Mouse (Mus musculus) heart, embryonic 16.5 days (tissue): ENCODE results near the gene Palm. TPM values are rescaled to one million over a fixed set of nuclear protein-coding genes. Genes with fewer than 3 reads are reported as not detected.

ENCODE experiments used
- ATAC-seq: fragments of 200-750 bp; cut with Nextera tagmentation; replicated peaks from 2 replicates; pipeline ENCODE4 v1.8.0; 2017; ENCODE audit warnings: moderate number of reproducible peaks; ENCODE audit not compliant: insufficient read depth, low FRiP score; ENCODE audit errors: extremely low read depth
- H3K27ac ChIP-seq: fragments of 300-500 bp; sonication (generic); 2 replicates; pipeline ENCODE4 v1.5.1; 2014; ENCODE audit warnings: mild to moderate bottlenecking, low read length, control low read depth, moderate library complexity
- H3K27me3 ChIP-seq: fragments of 300-500 bp; sonication (generic); 2 replicates; pipeline ENCODE4 v1.6.1; 2014; ENCODE audit warnings: low read length, mixed read lengths; ENCODE audit not compliant: control insufficient read depth, insufficient read depth
- H3K36me3 ChIP-seq: fragments of 300-500 bp; sonication (generic); 2 replicates; pipeline ENCODE4 v1.6.1; 2014; ENCODE audit not compliant: control insufficient read depth, insufficient read depth
- H3K4me1 ChIP-seq: fragments of 300-500 bp; sonication (generic); 2 replicates; pipeline ENCODE4 v1.6.1; 2014; ENCODE audit warnings: low read length, mixed read lengths; ENCODE audit not compliant: control insufficient read depth, insufficient read depth
- H3K4me2 ChIP-seq: fragments of 300-500 bp; sonication (generic); 2 replicates; pipeline ENCODE4 v1.6.1; 2014; ENCODE audit warnings: low read depth, mild to moderate bottlenecking, control low read depth, low read length
- H3K4me3 ChIP-seq: fragments of 300-500 bp; sonication (generic); 2 replicates; pipeline ENCODE4 v1.5.1; 2014; ENCODE audit warnings: mild to moderate bottlenecking, control low read depth, low read length
- H3K9ac ChIP-seq: fragments of 300-500 bp; sonication (generic); 2 replicates; pipeline ENCODE4 v1.6.1; 2014; ENCODE audit warnings: low read length, control low read depth
- H3K9me3 ChIP-seq: fragments of 300-500 bp; sonication (generic); replicated peaks from 2 replicates; pipeline ENCODE4 v1.6.1; 2016; ENCODE audit warnings: low read length; ENCODE audit not compliant: control insufficient read depth
- WGBS: fragments of 180-500 bp; shearing (Covaris S2); extraction: QIAGEN DNeasy Blood & Tissue Kit; methylation state at CpG from one replicate; pipeline ENCODE4 v1.1.7; 2014; 5-methylcytosine and 5-hydroxymethylcytosine counted together
- polyA plus RNA-seq: library from polyadenylated mRNA; unstranded; fragments of >200 nt; fragmentation: Nextera tagmentation; extraction: Ambion mirVana; gene quantifications from 2 replicates; pipeline ENCODE4 v1.2.1, GENCODE M21; 2015

Gene Palm
- polyA plus RNA-seq, 1 experiment from 2014 or later: 67.6 TPM

- H3K4me1 ChIP-seq: peaks cover 9% of the 10 kb centered on the region
- H3K9ac ChIP-seq: no peak overlapping the region
- H3K27ac ChIP-seq: no peak overlapping the region
- no peak for ATAC-seq
- H3K4me2 ChIP-seq: no peak overlapping the region
- H3K4me3 ChIP-seq: no peak overlapping the region
- no peaks in the 10 kb centered on the region; the same call in 1 of the 2 replicates for H3K36me3 ChIP-seq
- no peaks in the 10 kb centered on the region for H3K27me3 ChIP-seq
- no peaks in the 10 kb centered on the region for H3K9me3 ChIP-seq
- 85% methylated on average over 12 of the region's 12 CpGs for WGBS
These were observed 28.4 kb downstream of the Palm start for GRCm38 (mm10) chr10:79821731-79822130.

- H3K9me3 ChIP-seq: no peaks in the 10 kb centered on the region
- no peak overlapping the region for H3K4me3 ChIP-seq
- H3K27ac ChIP-seq: no peak overlapping the region
- no peaks in the 10 kb centered on the region; the same call in 1 of the 2 replicates for H3K36me3 ChIP-seq
- H3K9ac ChIP-seq: no peak overlapping the region
- H3K4me1 ChIP-seq: peaks cover 9% of the 10 kb centered on the region
- no peak overlapping the region for H3K4me2 ChIP-seq
- H3K27me3 ChIP-seq: no peaks in the 10 kb centered on the region
- 48% methylated on average over 17 of the region's 17 CpGs for WGBS
- ATAC-seq: no peak
These were observed 29.0 kb downstream of the Palm start for GRCm38 (mm10) chr10:79822372-79822771.

- no peak for ATAC-seq
- Histone ChIP-seq H3K27ac (no peak overlapping the region), H3K9me3 (no peaks in the 10 kb centered on the region), H3K4me2 (no peak overlapping the region), H3K27me3 (no peaks in the 10 kb centered on the region), H3K36me3 (no peaks in the 10 kb centered on the region; the same call in 1 of the 2 replicates), H3K4me1 (peaks cover 9% of the 10 kb centered on the region), H3K4me3 (no peak overlapping the region), H3K9ac (no peak overlapping the region)
- WGBS: 67% methylated on average over 6 of the region's 6 CpGs
These were observed 29.6 kb downstream of the Palm start for GRCm38 (mm10) chr10:79823011-79823410.

- peak overlapping the region; percentile 39; the same call in 1 of the 2 replicates for H3K9ac ChIP-seq
- no peaks in the 10 kb centered on the region for H3K27me3 ChIP-seq
- peaks cover 9% of the 10 kb centered on the region for H3K4me1 ChIP-seq
- H3K9me3 ChIP-seq: no peaks in the 10 kb centered on the region
- H3K36me3 ChIP-seq: no peaks in the 10 kb centered on the region; the same call in 1 of the 2 replicates
- peak; percentile 34 for ATAC-seq
- 37% methylated on average over 6 of the region's 6 CpGs for WGBS
- peak overlapping the region; percentile 28 for H3K4me2 ChIP-seq
- H3K27ac ChIP-seq: peak overlapping the region; percentile 62
- H3K4me3 ChIP-seq: no peak overlapping the region; the same call in 1 of the 2 replicates
These were observed 31.0 kb downstream of the Palm start for GRCm38 (mm10) chr10:79824413-79824812.

GRCm38 (mm10) chr10:79831583-79831982 is 38.2 kb downstream of the Palm start:
- Histone ChIP-seq H3K4me2 (no peak overlapping the region), H3K36me3 (no peaks in the 10 kb centered on the region), H3K27me3 (no peaks in the 10 kb centered on the region), H3K4me1 (no peaks in the 10 kb centered on the region), H3K4me3 (no peak overlapping the region), H3K9me3 (no peaks in the 10 kb centered on the region), H3K27ac (no peak overlapping the region), H3K9ac (no peak overlapping the region)
- no peak for ATAC-seq
- 86% methylated on average over 3 of the region's 3 CpGs for WGBS

GRCm38 (mm10) chr10:79832026-79832785 is 38.8 kb downstream of the Palm start:
- 61% methylated on average over 7 of the region's 7 CpGs for WGBS
- Histone ChIP-seq H3K27ac (no peak overlapping the region), H3K9ac (no peak overlapping the region), H3K36me3 (no peaks in the 10 kb centered on the region), H3K4me3 (no peak overlapping the region), H3K4me1 (no peaks in the 10 kb centered on the region), H3K27me3 (no peaks in the 10 kb centered on the region), H3K9me3 (no peaks in the 10 kb centered on the region), H3K4me2 (no peak overlapping the region)
- no peak for ATAC-seq

GRCm38 (mm10) chr10:79832786-79833181 is 39.4 kb downstream of the Palm start:
- Histone ChIP-seq H3K4me1 (no peaks in the 10 kb centered on the region), H3K4me2 (no peak overlapping the region), H3K9me3 (no peaks in the 10 kb centered on the region), H3K27ac (no peak overlapping the region), H3K27me3 (no peaks in the 10 kb centered on the region), H3K9ac (no peak overlapping the region), H3K36me3 (no peaks in the 10 kb centered on the region), H3K4me3 (no peak overlapping the region)
- ATAC-seq: no peak
- 70% methylated on average over 9 of the region's 9 CpGs for WGBS

GRCm38 (mm10) chr10:79834769-79835398 is 41.5 kb downstream of the Palm start:
- no peak overlapping the region for H3K27ac ChIP-seq
- peak; percentile 23 for ATAC-seq
- H3K4me2 ChIP-seq: peak overlapping the region; percentile 12; the same call in 1 of the 2 replicates
- H3K36me3 ChIP-seq: no peaks in the 10 kb centered on the region
- no peaks in the 10 kb centered on the region for H3K4me1 ChIP-seq
- H3K27me3 ChIP-seq: no peaks in the 10 kb centered on the region
- no peaks in the 10 kb centered on the region for H3K9me3 ChIP-seq
- WGBS: 16% methylated on average over 9 of the region's 9 CpGs
- H3K9ac ChIP-seq: no peak overlapping the region
- H3K4me3 ChIP-seq: no peak overlapping the region

- ATAC-seq: no peak
- H3K9ac ChIP-seq: no peak overlapping the region
- no peaks in the 10 kb centered on the region for H3K9me3 ChIP-seq
- no peak overlapping the region for H3K4me2 ChIP-seq
- H3K27ac ChIP-seq: no peak overlapping the region
- H3K4me1 ChIP-seq: 0 out of 2 replicates have a peak, but pooled peaks cover 3% of the 10 kb centered on the region
- WGBS: 99% methylated on average over 3 of the region's 3 CpGs
- H3K4me3 ChIP-seq: no peak overlapping the region
- H3K36me3 ChIP-seq: no peaks in the 10 kb centered on the region
- no peaks in the 10 kb centered on the region for H3K27me3 ChIP-seq
These were observed 43.5 kb downstream of the Palm start for GRCm38 (mm10) chr10:79836918-79837317.
